13 mouse cellular contexts compared by ENCODE assay signal in the genomic region with DNA sequence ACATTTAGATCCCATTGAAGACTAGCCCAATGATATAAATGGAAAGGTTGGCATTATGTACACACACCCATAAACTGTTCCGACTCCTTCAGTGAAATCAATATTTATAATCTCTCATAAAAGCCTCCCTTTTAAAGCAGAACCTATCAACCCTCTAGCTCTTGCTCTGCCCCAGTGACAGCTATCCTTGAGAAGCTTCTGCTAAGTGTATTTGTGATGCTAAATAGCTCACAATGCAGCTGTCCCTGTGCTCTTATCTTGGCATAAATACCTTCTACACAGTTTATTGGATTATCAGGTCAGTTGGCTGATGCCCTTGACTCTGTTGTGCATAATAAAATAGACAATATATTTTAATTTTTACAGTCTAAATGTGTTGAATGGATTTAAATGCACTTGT.
"Had no signal": no experiment of that assay in that cellular context is flagged by ENCODE, and none has a peak within 500 bp of the region (broad histone marks: within the 10 kb centered on the region; RNA-seq: fewer than 3 reads in every experiment).

No protein-coding gene starts in this region.

- H3K9ac ChIP-seq: liver, embryonic 15.5 days had no signal

- H3K27ac ChIP-seq: left cerebral cortex, adult 2 months; limb, embryonic 10.5 days had no signal

- DNase-seq: kidney, adult 8-10 months; kidney, postnatal 25 days; lung, adult 2 months; lung, postnatal 36 days; right cerebral cortex, adult 18-20 months; right cerebral cortex, postnatal 25 days had no signal

- H3K4me1 ChIP-seq: limb, embryonic 10.5 days had no signal

- H3K27me3 ChIP-seq: liver, embryonic 15.5 days had no signal

- ATAC-seq: intestine, postnatal 0 days; lung, postnatal 0 days had no signal

- H3K36me3 ChIP-seq: limb, embryonic 10.5 days; liver, embryonic 15.5 days had no signal

- H3K4me3 ChIP-seq: left cerebral cortex, adult 2 months; limb, embryonic 10.5 days; liver, embryonic 15.5 days; myocyte had no signal

- H3K4me2 ChIP-seq: liver, embryonic 11.5 days had no signal

- H3K9me3 ChIP-seq: limb, embryonic 10.5 days; liver, embryonic 15.5 days had no signal
